Mouse (Mus musculus) megakaryocyte, embryonic 14.5 days (primary cell): ENCODE results near the gene Tmem9b. TPM values are rescaled to one million over a fixed set of nuclear protein-coding genes. Genes with fewer than 3 reads are reported as not detected.

Experiments used
- H3K27me3 ChIP-seq: replicated peaks from 2 replicates; pipeline ENCODE3; 2012; ENCODE audit warnings: inconsistent platforms
- H3K36me3 ChIP-seq: replicated peaks from 2 replicates; pipeline ENCODE3; 2012; ENCODE audit warnings: low read length, inconsistent platforms, mixed read lengths
- H3K4me1 ChIP-seq: 2 replicates; pipeline ENCODE4 v1.6.1; 2012; ENCODE audit warnings: inconsistent platforms
- H3K4me3 ChIP-seq: replicated peaks from 2 replicates; pipeline ENCODE3; 2012; ENCODE audit warnings: moderate library complexity, mild to moderate bottlenecking, inconsistent platforms
- H3K9me3 ChIP-seq: 2 replicates; pipeline ENCODE4 v1.6.1; 2012; ENCODE audit warnings: inconsistent platforms
- FLI1 ChIP-seq: IDR thresholded peaks from 2 replicates; pipeline ENCODE4 v1.6.1; 2012; ENCODE audit warnings: low read length, inconsistent platforms, mixed read lengths
- GATA1 ChIP-seq: IDR thresholded peaks from 3 replicates; pipeline ENCODE4 v1.6.1; 2012; ENCODE audit warnings: mixed read lengths, low read length, inconsistent platforms, borderline replicate concordance
- polyA plus RNA-seq: library from polyadenylated mRNA; stranded (reverse); fragments of >175 nt; gene quantifications from 2 replicates; pipeline ENCODE4 v1.2.3, GENCODE M21; 2012; ENCODE audit warnings: low replicate concordance; ENCODE audit not compliant: insufficient read depth

Tmem9b gene
- polyA plus RNA-seq, 1 experiment: 12.5 TPM

GRCm38 (mm10) chr7:109781470-109782203 lies 29.0 kb upstream of the Tmem9b start, which contains the start of gene Nrip3:
Gene Nrip3, minus strand, starts transcription at chr7:109782025.
- peak within 1 kb of the TSS; percentile 92 for H3K4me3 ChIP-seq

GRCm38 (mm10) chr7:109781087-109781469 lies 28.4 kb upstream of the Tmem9b start:
- H3K36me3 ChIP-seq: no peaks in the 10 kb centered on the region
- TF ChIP-seq GATA1 (no peak), FLI1 (no peak)
- peaks cover 15% of the 10 kb centered on the region for H3K4me1 ChIP-seq
- peaks cover 3% of the 10 kb centered on the region; the same call in 1 of the 2 replicates for H3K9me3 ChIP-seq
- H3K27me3 ChIP-seq: peaks cover 82% of the 10 kb centered on the region
- H3K4me3 ChIP-seq: peak overlapping the region; percentile 92

More at GRCm38 (mm10) chr7:109781470-109782203, 29.0 kb upstream of the Tmem9b start, which contains the start of gene Nrip3:
- H3K27me3 ChIP-seq: peaks cover 86% of the 10 kb centered on the region
- H3K36me3 ChIP-seq: no peaks in the 10 kb centered on the region
- peaks cover 15% of the 10 kb centered on the region for H3K4me1 ChIP-seq
- H3K9me3 ChIP-seq: peaks cover 3% of the 10 kb centered on the region; the same call in 1 of the 2 replicates
- TF ChIP-seq FLI1 (no peak), GATA1 (no peak)

- no peak for TF ChIP-seq GATA1
- TF ChIP-seq FLI1: no peak
- Histone ChIP-seq H3K4me1 (peaks cover 23% of the 10 kb centered on the region), H3K36me3 (no peaks in the 10 kb centered on the region), H3K9me3 (no peaks in the 10 kb centered on the region), H3K4me3 (no peak overlapping the region), H3K27me3 (peaks cover 14% of the 10 kb centered on the region)
Measured at GRCm38 (mm10) chr7:109772251-109772650, 19.6 kb upstream of the Tmem9b start.

GRCm38 (mm10) chr7:109768699-109769383 lies 16.2 kb upstream of the Tmem9b start:
- Histone ChIP-seq H3K4me1 (peaks cover 33% of the 10 kb centered on the region), H3K9me3 (no peaks in the 10 kb centered on the region), H3K36me3 (no peaks in the 10 kb centered on the region), H3K27me3 (peaks cover 10% of the 10 kb centered on the region), H3K4me3 (no peak overlapping the region)
- TF ChIP-seq GATA1 (no peak), FLI1 (no peak)

DNA sequence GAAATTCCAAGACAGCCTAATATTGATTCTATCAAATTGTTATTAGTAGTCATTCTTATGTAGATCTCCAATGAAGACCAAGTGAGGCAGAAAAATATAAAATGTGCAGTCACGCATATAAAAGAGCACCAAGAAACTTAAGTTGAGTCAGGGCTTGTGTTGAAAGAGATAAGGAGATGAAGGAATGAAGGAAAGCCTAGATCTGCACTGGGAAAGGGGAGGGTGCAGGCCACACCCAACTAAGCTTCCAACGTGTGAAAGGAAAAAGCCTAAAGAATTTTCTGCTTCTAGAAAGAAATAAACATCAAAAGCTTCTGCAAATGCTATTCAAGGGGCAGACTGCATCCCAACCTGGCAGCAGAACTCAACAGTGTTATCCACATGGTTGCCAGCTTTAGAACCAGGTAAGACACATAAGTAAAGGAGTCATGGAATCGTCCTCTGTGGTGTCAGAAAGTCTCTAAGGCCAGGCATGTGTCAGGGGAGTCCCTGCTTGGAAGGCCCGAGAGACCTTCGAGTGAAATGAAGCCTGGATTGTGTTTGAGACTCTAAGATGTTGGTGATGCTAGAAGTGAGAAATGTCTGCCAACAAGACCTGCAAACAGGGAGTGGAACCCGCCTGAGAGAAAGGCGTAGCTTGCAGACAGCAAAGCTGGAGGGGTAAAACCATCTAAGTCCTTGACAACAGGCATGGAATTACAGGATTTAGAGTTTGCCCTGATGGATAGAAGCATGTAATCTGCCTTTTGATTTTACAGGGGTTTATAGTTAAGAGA lies 15.1 kb upstream of the Tmem9b start:
- H3K4me3 ChIP-seq: no peak overlapping the region
- no peaks in the 10 kb centered on the region for H3K36me3 ChIP-seq
- no peak for TF ChIP-seq FLI1
- no peak for TF ChIP-seq GATA1
- H3K9me3 ChIP-seq: no peaks in the 10 kb centered on the region
- H3K4me1 ChIP-seq: peaks cover 33% of the 10 kb centered on the region
- H3K27me3 ChIP-seq: peaks cover 11% of the 10 kb centered on the region

GRCm38 (mm10) chr7:109764009-109764408 lies 11.3 kb upstream of the Tmem9b start:
- H3K4me1 ChIP-seq: peaks cover 35% of the 10 kb centered on the region
- no peak for TF ChIP-seq FLI1
- no peak for TF ChIP-seq GATA1
- peaks cover 8% of the 10 kb centered on the region for H3K27me3 ChIP-seq

DNA sequence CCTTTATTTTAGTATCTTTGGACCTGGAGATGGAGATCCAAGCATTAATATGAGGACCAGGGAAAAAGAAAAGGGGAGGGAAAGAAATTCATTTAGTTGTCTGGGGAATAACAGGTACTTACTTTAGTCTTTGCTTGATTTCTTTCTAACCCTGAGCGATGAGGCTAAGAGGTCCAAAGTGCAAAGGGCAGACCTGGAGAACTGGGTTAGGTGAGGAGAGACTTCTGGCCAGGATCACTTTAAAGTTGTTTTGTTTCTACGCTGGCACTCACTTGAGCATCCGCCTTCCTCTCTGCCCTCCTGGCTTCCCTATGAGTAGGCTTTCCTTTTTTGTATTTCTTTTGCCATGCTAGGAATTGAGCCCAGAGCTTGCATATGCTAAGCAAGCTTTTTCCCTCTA lies 3.6 kb upstream of the Tmem9b start:
- Histone ChIP-seq H3K27me3 (peaks cover 2% of the 10 kb centered on the region), H3K9me3 (peaks cover 5% of the 10 kb centered on the region; the same call in 1 of the 2 replicates), H3K36me3 (peaks cover 6% of the 10 kb centered on the region), H3K4me3 (no peak overlapping the region), H3K4me1 (peaks cover 34% of the 10 kb centered on the region)
- no peak for TF ChIP-seq FLI1
- no peak for TF ChIP-seq GATA1

More at GRCm38 (mm10) chr7:109764009-109764408, 11.3 kb upstream of the Tmem9b start:
- Histone ChIP-seq H3K36me3 (no peaks in the 10 kb centered on the region), H3K4me3 (no peak overlapping the region), H3K9me3 (no peaks in the 10 kb centered on the region)

DNA sequence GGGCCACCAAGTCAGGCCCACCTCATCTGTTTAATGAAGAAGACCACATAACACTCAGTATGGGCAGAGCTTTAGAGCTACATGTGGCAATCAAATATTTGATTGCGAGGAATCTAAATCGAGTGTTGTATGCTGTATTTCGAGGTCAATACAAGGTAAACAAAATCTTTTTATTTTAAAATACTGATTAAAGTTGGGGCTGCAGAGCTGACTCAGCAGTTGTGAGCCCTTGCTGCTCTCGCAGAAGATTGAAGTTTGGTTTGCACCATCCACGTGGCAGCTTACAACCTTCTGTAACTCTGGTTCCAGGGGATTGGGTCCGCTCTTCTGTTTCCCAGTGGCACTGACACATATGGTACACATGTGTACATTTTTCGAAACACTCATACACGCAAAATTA lies 1.4 kb upstream of the Tmem9b start:
- Histone ChIP-seq H3K4me1 (peaks cover 43% of the 10 kb centered on the region), H3K4me3 (no peak overlapping the region), H3K27me3 (no peaks in the 10 kb centered on the region), H3K36me3 (peaks cover 18% of the 10 kb centered on the region), H3K9me3 (peaks cover 5% of the 10 kb centered on the region; the same call in 1 of the 2 replicates)
- TF ChIP-seq FLI1: no peak
- no peak for TF ChIP-seq GATA1

- TF ChIP-seq FLI1: no peak
- TF ChIP-seq GATA1: no peak
- no peaks in the 10 kb centered on the region for H3K27me3 ChIP-seq
- peaks cover 5% of the 10 kb centered on the region; the same call in 1 of the 2 replicates for H3K9me3 ChIP-seq
- peaks cover 42% of the 10 kb centered on the region for H3K36me3 ChIP-seq
- peaks cover 55% of the 10 kb centered on the region for H3K4me1 ChIP-seq
- peak overlapping the region; percentile 96 for H3K4me3 ChIP-seq
Measured at GRCm38 (mm10) chr7:109751427-109752007, 1.2 kb downstream of the Tmem9b start.
